Mouse (Mus musculus) thymus, adult 2 months (tissue): Measurements from ENCODE around the gene Gtf2h1.

Experiments
- CTCF ChIP-seq: fragments of 200-500 bp; IDR thresholded peaks from 2 replicates; pipeline ENCODE4 v1.5.1; 2012; ENCODE audit warnings: mild to moderate bottlenecking, control low read depth, low read length, moderate library complexity, borderline replicate concordance; ENCODE audit not compliant: control insufficient read depth, poor library complexity, insufficient read depth; ENCODE audit errors: extremely low read depth
- POLR2A ChIP-seq: fragments of 200-500 bp; IDR thresholded peaks from 2 replicates; pipeline ENCODE4 v1.6.1; 2012; ENCODE audit warnings: mild to moderate bottlenecking, low read length, control low read depth, moderate library complexity; ENCODE audit not compliant: control insufficient read depth, poor library complexity, insufficient read depth; ENCODE audit errors: extremely low read depth

DNA sequence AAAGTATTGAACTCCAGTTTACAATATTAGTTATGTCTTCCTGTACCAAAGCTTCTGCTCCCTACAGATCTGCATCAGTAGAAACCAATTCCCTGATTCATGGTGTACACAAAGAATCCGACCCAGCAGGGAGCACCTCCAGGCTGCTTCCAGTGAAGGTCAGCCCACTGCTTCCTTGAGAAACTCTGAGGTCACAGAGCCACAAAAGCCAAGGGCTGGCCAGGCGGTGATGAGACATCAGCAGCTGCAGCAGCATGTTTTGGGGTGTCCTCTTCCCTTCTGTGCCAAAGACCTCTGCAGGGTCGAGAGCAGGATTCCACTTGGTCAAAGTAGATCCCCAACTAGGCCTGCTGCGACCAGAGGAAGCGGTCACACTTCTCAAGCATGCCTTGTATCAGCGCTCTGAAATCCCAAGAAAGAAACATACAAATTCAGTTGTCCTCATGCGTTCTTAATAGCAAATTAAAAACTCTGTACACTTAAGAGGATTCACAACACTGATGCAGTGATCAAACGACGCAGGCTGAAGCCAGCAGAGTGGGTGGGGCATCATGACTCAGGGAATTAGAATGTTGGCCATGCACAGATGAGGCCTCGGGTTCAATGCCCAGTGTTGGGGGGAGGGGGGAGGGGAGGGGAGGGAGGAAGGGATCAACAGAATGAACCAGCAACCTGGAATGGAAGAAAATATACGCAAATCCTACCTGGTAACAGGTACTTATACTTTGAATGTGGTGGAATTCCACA is 34.7 kb upstream of the Gtf2h1 start:
- TF ChIP-seq POLR2A (no peak), CTCF (no peak)
